Comparison of ENCODE assay signal across 19 mouse cellular contexts in genomic region chr3:153492986-153493385, GRCm38 (mm10).
DNase-seq lines count a peak whose midpoint lies in the region; ATAC-seq and TF ChIP-seq lines count a peak whose summit lies in the region.
"Had no signal": no experiment of that assay in that cellular context is flagged by ENCODE, and none has a peak within 500 bp of the region (broad histone marks: within the 10 kb centered on the region; RNA-seq: fewer than 3 reads in every experiment).

No protein-coding gene starts in this region.

- peak; percentile 77 for ATAC-seq in lung, embryonic 15.5 days (ENCODE audit: borderline replicate concordance, extremely low read depth, low FRiP score, low TSS enrichment)
- ATAC-seq: forebrain, embryonic 16.5 days; Patski had no signal

- H3K27me3 ChIP-seq in lung, embryonic 15.5 days = no peaks in the 10 kb centered on the region
- H3K27me3 ChIP-seq: CH12.LX; embryonic facial prominence, embryonic 15.5 days; kidney, embryonic 15.5 days; liver, embryonic 13.5 days; midbrain, embryonic 12.5 days; Patski had no signal

- H3K36me3 ChIP-seq in lung, embryonic 15.5 days = no peaks in the 10 kb centered on the region
- H3K36me3 ChIP-seq: embryonic facial prominence, embryonic 15.5 days; kidney, embryonic 15.5 days; liver, embryonic 13.5 days; midbrain, embryonic 12.5 days had no signal

- H3K4me2 ChIP-seq in lung, embryonic 15.5 days = no peak overlapping the region
- H3K4me2 ChIP-seq: embryonic facial prominence, embryonic 15.5 days; heart, embryonic 11.5 days; kidney, embryonic 15.5 days; liver, embryonic 13.5 days; midbrain, embryonic 12.5 days had no signal

- TF ChIP-seq CTCF in layer of hippocampus, adult 2 months (conservative IDR thresholded peaks at IDR 0.05) = no peak

- H3K4me3 ChIP-seq in layer of hippocampus, adult 2 months = no peak overlapping the region
- H3K4me3 ChIP-seq in lung, embryonic 15.5 days = no peak overlapping the region
- H3K4me3 ChIP-seq: embryonic facial prominence, embryonic 15.5 days; kidney, embryonic 15.5 days; liver, embryonic 13.5 days; midbrain, embryonic 12.5 days had no signal

- H3K9me3 ChIP-seq in lung, embryonic 15.5 days = no peaks in the 10 kb centered on the region
- H3K9me3 ChIP-seq: embryonic facial prominence, embryonic 15.5 days; kidney, embryonic 15.5 days; liver, embryonic 13.5 days; midbrain, embryonic 12.5 days had no signal

- WGBS in lung, embryonic 15.5 days = 10% methylated on average over 1 of the region's 1 CpGs

- DNase-seq in adrenal gland, postnatal 10 days = peak; percentile 16
- no peak for DNase-seq in adrenal gland, postnatal 36 days
- DNase-seq in layer of hippocampus, adult 2 months (ENCODE audit: low spot score in 2 of 2) = peak in 1 of 2 experiments; percentile 63
- DNase-seq in layer of hippocampus, postnatal 10 days (ENCODE audit: low spot score in 2 of 2) = no peak
- DNase-seq in skeletal muscle tissue, adult 2 months (ENCODE audit: low read depth, low spot score) = peak; percentile 3
- no peak for DNase-seq in left cerebral cortex, postnatal 4 days
- no peak for DNase-seq in right cerebral cortex, adult 2 months (ENCODE audit: low spot score in 2 of 2)
- DNase-seq: cerebellum, adult 2 months; gastrocnemius, postnatal 14 days; liver, embryonic 13.5 days; right cerebral cortex, adult 18-20 months had no signal

- no peak overlapping the region for H3K9ac ChIP-seq in lung, embryonic 15.5 days
- H3K9ac ChIP-seq: embryonic facial prominence, embryonic 15.5 days; kidney, embryonic 15.5 days; liver, embryonic 13.5 days; midbrain, embryonic 12.5 days had no signal

- intact Hi-C loops in left cerebral cortex, postnatal 4 days (cut with DNase I) = no loop called here

- H3K4me1 ChIP-seq in lung, embryonic 15.5 days = peaks cover 17% of the 10 kb centered on the region
- H3K4me1 ChIP-seq: liver, embryonic 13.5 days had no signal

- peak overlapping the region; percentile 77 for H3K27ac ChIP-seq in layer of hippocampus, adult 2 months
- H3K27ac ChIP-seq in lung, embryonic 15.5 days = no peak overlapping the region
- H3K27ac ChIP-seq: embryonic facial prominence, embryonic 15.5 days; kidney, embryonic 15.5 days; liver, embryonic 13.5 days; midbrain, embryonic 12.5 days had no signal

Comparison
In these comparisons a context has a peak if more than half of its experiments do, and no peak if none do; other contexts are left out.
1. DNase-seq: peak in adrenal gland, postnatal 10 days (single experiment) and skeletal muscle tissue, adult 2 months (single experiment); none in adrenal gland, postnatal 36 days (0 of 2), layer of hippocampus, postnatal 10 days (0 of 2), left cerebral cortex, postnatal 4 days (single experiment) and right cerebral cortex, adult 2 months (0 of 2).